Mouse (Mus musculus): Measurements from ENCODE around the gene Mpp5. TPM values are rescaled to one million over a fixed set of nuclear protein-coding genes. Genes with fewer than 3 reads are reported as not detected.

The Mpp5 gene
- 4.3 and 9.1 TPM in 2 replicates for polyA plus RNA-seq (2011; ENCODE audit: insufficient read depth, insufficient read length, low replicate concordance, missing spikeins)

- Histone ChIP-seq H3K27ac (ENCODE audit: control insufficient read depth, insufficient read depth, low read depth, low read length, poor library complexity) (peak within 1 kb of the TSS; percentile 77), H3K4me3 (replicated peaks; ENCODE audit: control insufficient read depth, low read depth, low read length) (peak within 1 kb of the TSS; percentile 92), H3K4me1 (ENCODE audit: control insufficient read depth, insufficient read depth, low read length) (no peaks in the 10 kb centered on the region; the same call in 1 of the 2 replicates)
- under 1% methylated on average over 85 of the region's 98 CpGs for WGBS
- TF ChIP-seq CTCF (IDR thresholded peaks at IDR 0.05; ENCODE audit: control insufficient read depth, insufficient read depth, low read length) (no peak), POLR2A (IDR thresholded peaks at IDR 0.05; ENCODE audit: borderline replicate concordance, control insufficient read depth, low read depth, low read length) (peak; percentile 32; the same call in 1 of the 2 replicates)
These were observed at the start of gene Mpp5 for GRCm38 (mm10) chr12:78748557-78749377. Gene Mpp5, plus strand, starts transcription at chr12:78748907.

DNA sequence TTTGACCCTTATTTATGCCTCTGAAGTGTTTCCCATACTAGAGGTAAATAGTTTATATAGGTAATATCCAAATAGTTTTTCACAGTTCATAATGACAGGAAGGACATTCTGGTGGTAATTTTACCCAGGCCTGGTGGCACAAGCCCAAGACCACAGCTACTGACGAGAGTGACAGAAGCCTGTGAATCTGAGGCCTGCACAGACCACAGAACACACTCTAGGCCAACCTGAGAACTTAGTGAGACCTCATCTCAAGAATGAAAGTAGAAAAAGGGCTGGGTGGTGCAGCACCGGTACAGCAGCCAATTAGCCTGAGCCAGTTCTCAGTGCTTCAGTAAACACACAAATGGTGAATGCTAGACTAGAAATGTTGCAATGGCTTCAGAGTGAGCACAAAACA lies 30.9 kb upstream of the Mpp5 start:
- WGBS, result 40% methylated on average over 2 of the region's 2 CpGs
- no peak overlapping the region for H3K27ac ChIP-seq (ENCODE audit: control insufficient read depth, insufficient read depth, low read depth, low read length, poor library complexity)
- TF ChIP-seq POLR2A (IDR thresholded peaks at IDR 0.05; ENCODE audit: borderline replicate concordance, control insufficient read depth, low read depth, low read length) (no peak), CTCF (IDR thresholded peaks at IDR 0.05; ENCODE audit: control insufficient read depth, insufficient read depth, low read length) (no peak)
- H3K4me1 ChIP-seq (ENCODE audit: control insufficient read depth, insufficient read depth, low read length), result no peaks in the 10 kb centered on the region; the same call in 1 of the 2 replicates
- H3K4me3 ChIP-seq (replicated peaks; ENCODE audit: control insufficient read depth, low read depth, low read length), result no peak overlapping the region

- H3K4me3 ChIP-seq (replicated peaks; ENCODE audit: control insufficient read depth, low read depth, low read length), result no peak overlapping the region
- TF ChIP-seq CTCF (IDR thresholded peaks at IDR 0.05; ENCODE audit: control insufficient read depth, insufficient read depth, low read length), result no peak
- no peak for TF ChIP-seq POLR2A (IDR thresholded peaks at IDR 0.05; ENCODE audit: borderline replicate concordance, control insufficient read depth, low read depth, low read length)
- WGBS, result 69% methylated on average over 4 of the region's 4 CpGs
- H3K4me1 ChIP-seq (ENCODE audit: control insufficient read depth, insufficient read depth, low read length), result no peaks in the 10 kb centered on the region
- no peak overlapping the region for H3K27ac ChIP-seq (ENCODE audit: control insufficient read depth, insufficient read depth, low read depth, low read length, poor library complexity)
These were observed 21.0 kb upstream of the Mpp5 start for GRCm38 (mm10) chr12:78727723-78728122.

- H3K4me3 ChIP-seq (replicated peaks; ENCODE audit: control insufficient read depth, low read depth, low read length), result no peak overlapping the region
- no peak for TF ChIP-seq POLR2A (IDR thresholded peaks at IDR 0.05; ENCODE audit: borderline replicate concordance, control insufficient read depth, low read depth, low read length)
- TF ChIP-seq CTCF (IDR thresholded peaks at IDR 0.05; ENCODE audit: control insufficient read depth, insufficient read depth, low read length), result no peak
- no peaks in the 10 kb centered on the region for H3K4me1 ChIP-seq (ENCODE audit: control insufficient read depth, insufficient read depth, low read length)
- H3K27ac ChIP-seq (ENCODE audit: control insufficient read depth, insufficient read depth, low read depth, low read length, poor library complexity), result no peak overlapping the region
- 77% methylated on average over 2 of the region's 2 CpGs for whole genome bisulfite sequencing
These were observed 9.1 kb upstream of the Mpp5 start for GRCm38 (mm10) chr12:78739633-78740032.

GRCm38 (mm10) chr12:78740289-78740688 lies 8.4 kb upstream of the Mpp5 start:
- TF ChIP-seq POLR2A (IDR thresholded peaks at IDR 0.05; ENCODE audit: borderline replicate concordance, control insufficient read depth, low read depth, low read length) (no peak), CTCF (IDR thresholded peaks at IDR 0.05; ENCODE audit: control insufficient read depth, insufficient read depth, low read length) (no peak)
- Histone ChIP-seq H3K4me3 (replicated peaks; ENCODE audit: control insufficient read depth, low read depth, low read length) (no peak overlapping the region), H3K27ac (ENCODE audit: control insufficient read depth, insufficient read depth, low read depth, low read length, poor library complexity) (no peak overlapping the region), H3K4me1 (ENCODE audit: control insufficient read depth, insufficient read depth, low read length) (no peaks in the 10 kb centered on the region)
- 80% methylated on average over 2 of the region's 2 CpGs for whole genome bisulfite sequencing

DNA sequence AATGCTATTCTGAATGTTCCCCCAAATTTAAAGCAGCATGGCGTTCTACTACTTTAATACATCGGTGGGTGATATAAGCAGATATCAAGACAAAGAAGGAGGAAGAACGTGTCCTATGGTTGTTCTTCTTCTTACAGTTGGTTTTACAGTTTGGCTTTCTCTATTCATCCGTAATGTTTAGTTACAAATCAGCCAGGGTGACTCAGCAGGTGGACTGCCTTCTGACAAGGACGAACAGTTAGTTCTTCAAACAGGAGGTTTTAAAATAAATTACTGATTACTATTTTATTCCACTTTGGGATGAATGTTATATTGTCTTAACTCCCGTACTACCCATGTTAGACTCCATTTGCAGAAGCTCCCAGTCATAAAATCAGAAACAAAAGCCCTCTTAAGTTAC lies 2.5 kb upstream of the Mpp5 start:
- TF ChIP-seq CTCF (IDR thresholded peaks at IDR 0.05; ENCODE audit: control insufficient read depth, insufficient read depth, low read length) (no peak), POLR2A (IDR thresholded peaks at IDR 0.05; ENCODE audit: borderline replicate concordance, control insufficient read depth, low read depth, low read length) (no peak)
- no peaks in the 10 kb centered on the region; the same call in 1 of the 2 replicates for H3K4me1 ChIP-seq (ENCODE audit: control insufficient read depth, insufficient read depth, low read length)
- no peak overlapping the region for H3K27ac ChIP-seq (ENCODE audit: control insufficient read depth, insufficient read depth, low read depth, low read length, poor library complexity)
- no peak overlapping the region for H3K4me3 ChIP-seq (replicated peaks; ENCODE audit: control insufficient read depth, low read depth, low read length)
- WGBS, result 55% methylated on average over 6 of the region's 6 CpGs

DNA sequence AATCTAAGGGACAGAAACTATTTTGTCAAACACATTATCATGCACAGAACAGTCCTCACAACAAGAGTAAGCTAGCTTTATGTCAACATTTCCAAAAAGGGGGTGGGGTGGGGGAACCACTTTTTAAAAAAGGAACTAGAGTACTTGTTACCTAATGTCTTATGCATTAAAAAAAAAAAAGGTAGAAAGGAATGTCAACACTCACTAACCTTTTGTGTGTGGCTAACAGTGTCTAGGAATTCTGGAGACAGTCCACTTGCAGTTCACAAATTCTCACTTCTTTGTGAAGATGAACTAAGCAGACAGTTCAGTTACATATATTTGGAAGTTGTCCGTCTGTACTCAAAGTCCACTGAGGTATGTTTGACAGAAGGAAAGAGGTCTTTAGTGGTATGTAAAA lies 1.3 kb upstream of the Mpp5 start:
- Histone ChIP-seq H3K4me1 (ENCODE audit: control insufficient read depth, insufficient read depth, low read length) (no peaks in the 10 kb centered on the region; the same call in 1 of the 2 replicates), H3K27ac (ENCODE audit: control insufficient read depth, insufficient read depth, low read depth, low read length, poor library complexity) (no peak overlapping the region), H3K4me3 (replicated peaks; ENCODE audit: control insufficient read depth, low read depth, low read length) (no peak overlapping the region)
- WGBS, result 42% methylated on average over 1 of the region's 1 CpGs
- TF ChIP-seq CTCF (IDR thresholded peaks at IDR 0.05; ENCODE audit: control insufficient read depth, insufficient read depth, low read length), result no peak
- no peak for TF ChIP-seq POLR2A (IDR thresholded peaks at IDR 0.05; ENCODE audit: borderline replicate concordance, control insufficient read depth, low read depth, low read length)

- Histone ChIP-seq H3K4me1 (ENCODE audit: control insufficient read depth, insufficient read depth, low read length) (no peaks in the 10 kb centered on the region; the same call in 1 of the 2 replicates), H3K27ac (ENCODE audit: control insufficient read depth, insufficient read depth, low read depth, low read length, poor library complexity) (peak overlapping the region; percentile 73), H3K4me3 (replicated peaks; ENCODE audit: control insufficient read depth, low read depth, low read length) (peak overlapping the region; percentile 92)
- no peak for TF ChIP-seq CTCF (IDR thresholded peaks at IDR 0.05; ENCODE audit: control insufficient read depth, insufficient read depth, low read length)
- no peak for TF ChIP-seq POLR2A (IDR thresholded peaks at IDR 0.05; ENCODE audit: borderline replicate concordance, control insufficient read depth, low read depth, low read length)
- under 1% methylated on average over 10 of the region's 10 CpGs for WGBS
These were observed 594 bp upstream of the Mpp5 start for GRCm38 (mm10) chr12:78748113-78748512.
